Mouse (Mus musculus) myocyte (in vitro differentiated cells): Measurements from ENCODE around the gene Olfr97.

Experiments
- CEBPB ChIP-seq: IDR thresholded peaks from 2 replicates; pipeline ENCODE4 v1.6.1; 2011; ENCODE audit warnings: mild to moderate bottlenecking, moderate library complexity; ENCODE audit not compliant: poor library complexity, insufficient read depth, severe bottlenecking
- MAX ChIP-seq: IDR thresholded peaks from one replicate; pipeline ENCODE4 v1.6.1; 2011; ENCODE audit warnings: low read depth, mild to moderate bottlenecking, control low read depth
- MYOD1 ChIP-seq, 3 experiments: IDR thresholded peaks; one replicate each; pipeline ENCODE4 v1.6.1; 2011; ENCODE audit warnings: control low read depth in 2 of 3, low read depth in 2 of 3, mild to moderate bottlenecking in 2 of 3, moderate library complexity in 1 of 3; ENCODE audit not compliant: insufficient read length in 2 of 3, control insufficient read depth in 1 of 3
- MYOG ChIP-seq, 3 experiments: IDR thresholded peaks; one replicate each; pipeline ENCODE4 v1.6.1; 2011; ENCODE audit warnings: control low read depth in 2 of 3, low read depth in 2 of 3, mild to moderate bottlenecking in 2 of 3; ENCODE audit not compliant: insufficient read length in 2 of 3, control insufficient read depth in 1 of 3, insufficient read depth in 1 of 3
- POLR2A ChIP-seq: IDR thresholded peaks from one replicate; pipeline ENCODE4 v1.6.1; 2011; ENCODE audit warnings: low read depth, mild to moderate bottlenecking, control low read depth, moderate library complexity; ENCODE audit not compliant: insufficient read length
- POLR2AphosphoS2 ChIP-seq: IDR thresholded peaks from one replicate; pipeline ENCODE4 v1.6.1; 2011; ENCODE audit warnings: low read depth, control low read depth; ENCODE audit not compliant: insufficient read length
- SRF ChIP-seq: IDR thresholded peaks from one replicate; pipeline ENCODE4 v1.6.1; 2011; ENCODE audit warnings: low read depth; ENCODE audit not compliant: control insufficient read depth, insufficient read length
- TCF12 ChIP-seq: IDR thresholded peaks from one replicate; pipeline ENCODE4 v1.6.1; 2011; ENCODE audit warnings: mild to moderate bottlenecking, control low read depth; ENCODE audit not compliant: poor library complexity, insufficient read depth, severe bottlenecking
- TCF3 ChIP-seq: IDR thresholded peaks from one replicate; pipeline ENCODE4 v1.6.1; 2011; ENCODE audit warnings: low read depth, control low read depth; ENCODE audit not compliant: insufficient read length

GRCm38 (mm10) chr17:37263626-37264025 is 26.5 kb upstream of the Olfr97 start, which contains the start of gene Olfr98:
- no peak for TF ChIP-seq MYOG (IDR thresholded peaks at IDR 0.05; ENCODE audit: control insufficient read depth in 1 of 3, insufficient read depth in 1 of 3, insufficient read length in 2 of 3, low read depth in 2 of 3)
- no peak for TF ChIP-seq POLR2A
- no peak for TF ChIP-seq SRF
- no peak for TF ChIP-seq POLR2AphosphoS2
- TF ChIP-seq TCF12, result no peak
- TF ChIP-seq MAX, result no peak
- TF ChIP-seq MYOD1 (IDR thresholded peaks at IDR 0.05; ENCODE audit: control insufficient read depth in 1 of 3, insufficient read length in 2 of 3, low read depth in 2 of 3), result no peak
- TF ChIP-seq CEBPB, result no peak
- TF ChIP-seq TCF3, result no peak
